Mouse (Mus musculus): ENCODE measurements at regions not wholly inside any gene's neighbourhood (a gene's known extent, or its start where the extent isn't known, plus 50 kb on each side); places are given as distances from the start of the nearest gene placed in this dataset.
A peak's percentile ranks its signal among the peaks of the same experiment; 100 is the strongest.
"Not testable (repeated sequence)": the region's sequence is repeated elsewhere in the genome, so short reads cannot be mapped to it uniquely, and the experiment has no call there.

DNA sequence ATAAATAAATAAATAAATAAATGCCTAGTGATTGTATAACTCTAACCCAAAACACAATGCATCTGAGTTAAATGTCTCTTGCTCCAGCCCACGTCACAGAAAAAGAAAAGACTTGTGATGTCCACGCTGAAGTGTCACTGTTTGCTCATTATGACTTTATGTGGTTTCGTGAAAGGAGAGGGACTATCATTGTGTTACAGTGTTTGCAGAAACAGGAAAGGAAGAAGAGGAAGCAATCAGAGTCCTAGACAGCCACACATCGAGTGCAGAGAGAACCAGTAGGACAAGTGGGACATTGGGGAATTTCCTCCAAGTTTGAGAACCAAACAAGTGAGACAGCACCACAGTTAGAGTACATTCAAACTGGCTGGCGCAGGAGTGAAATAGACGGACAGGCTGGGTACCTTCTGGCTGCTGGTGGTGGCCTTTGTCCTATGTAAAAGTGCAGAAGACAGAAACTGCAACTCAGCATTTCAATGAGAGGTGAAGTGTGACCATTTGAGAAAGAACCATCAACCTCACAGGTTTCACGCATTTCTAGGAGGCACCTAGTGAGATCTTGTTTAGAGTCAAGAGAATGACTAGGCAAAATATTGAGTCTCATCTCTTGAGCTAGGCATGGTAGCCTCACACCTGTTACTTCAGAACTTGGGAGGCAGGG is 59.6 kb downstream of the Fasl start:
- no peak for DNase-seq

GRCm38 (mm10) chr1:161727357-161727756 is 60.9 kb downstream of the Fasl start:
- not testable (repeated sequence) for DNase-seq

DNA sequence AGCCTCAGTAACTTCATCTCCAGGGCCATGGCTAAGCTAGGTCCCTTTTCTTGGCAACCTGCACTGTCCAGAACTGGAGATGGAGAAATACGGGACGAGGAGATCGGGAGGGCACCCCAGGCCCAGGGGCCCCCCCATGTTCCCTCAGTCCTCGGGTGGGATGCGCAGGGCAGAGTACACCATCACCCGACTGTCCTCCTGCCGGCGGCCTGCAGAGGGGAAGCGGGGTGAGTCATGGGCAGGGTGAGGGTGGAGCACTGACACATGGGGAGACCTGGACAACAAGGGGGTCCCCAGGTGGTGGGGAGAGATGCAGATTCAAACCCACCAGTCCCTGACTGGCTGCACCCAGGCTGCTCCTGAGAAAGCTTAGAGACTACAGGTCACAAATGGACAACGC is 62.2 kb downstream of the Fasl start:
- DNase-seq, result not testable (repeated sequence)

- DNase-seq, result no peak
Measured at GRCm38 (mm10) chr1:161719876-161720275, 68.4 kb downstream of the Fasl start.

- peak; percentile 4 for DNase-seq
Measured at GRCm38 (mm10) chr1:161718254-161718653, 70.0 kb downstream of the Fasl start.

GRCm38 (mm10) chr1:161712918-161713317 is 75.4 kb downstream of the Fasl start:
- DNase-seq, result peak; percentile 12

- no peak for DNase-seq
Measured at GRCm38 (mm10) chr1:161712283-161712682, 76.0 kb downstream of the Fasl start.

DNA sequence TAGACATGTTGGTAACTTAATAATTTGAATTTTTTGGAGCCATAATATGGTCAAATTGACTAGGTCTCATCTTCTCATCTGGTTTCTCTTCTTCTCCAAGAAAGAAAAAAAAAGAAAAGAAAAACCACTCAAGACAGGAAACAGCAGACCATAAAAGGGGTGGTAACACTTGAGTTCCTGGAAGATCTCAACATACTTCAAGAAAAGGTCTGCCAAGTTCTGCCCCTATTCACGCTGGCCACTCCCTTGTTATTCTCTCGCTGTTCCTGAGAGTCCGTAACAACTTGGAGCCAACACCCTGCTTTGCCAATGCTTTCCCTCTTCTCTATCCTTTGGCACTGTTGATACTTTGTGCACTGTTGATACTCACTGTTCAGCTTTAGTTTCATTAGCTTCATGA is 81.2 kb downstream of the Fasl start:
- no peak for DNase-seq

GRCm38 (mm10) chr1:161704961-161705360 is 83.3 kb downstream of the Fasl start:
- no peak for DNase-seq

- DNase-seq, result no peak
Measured at GRCm38 (mm10) chr1:161704527-161704926, 83.8 kb downstream of the Fasl start.

DNA sequence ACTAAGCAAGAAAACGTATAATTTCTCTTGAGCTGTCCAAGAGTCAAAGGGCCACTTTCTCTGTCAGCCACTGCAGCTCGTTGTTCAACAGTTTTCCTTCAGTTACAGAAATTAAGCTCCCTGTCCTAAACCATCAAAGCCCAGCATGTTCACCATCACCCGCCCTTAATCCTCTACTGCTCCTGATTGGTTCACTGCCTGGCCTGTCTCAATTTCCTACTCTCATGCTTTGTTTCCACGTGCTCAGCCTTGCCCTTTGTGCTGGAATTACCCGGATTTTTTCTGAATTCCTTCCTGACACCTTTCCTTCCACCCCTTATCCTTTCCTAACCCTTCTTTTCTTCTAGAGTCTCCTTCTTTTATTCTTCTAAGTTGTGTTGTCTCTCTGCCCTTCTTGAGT is 92.4 kb downstream of the Fasl start:
- no peak for DNase-seq

DNA sequence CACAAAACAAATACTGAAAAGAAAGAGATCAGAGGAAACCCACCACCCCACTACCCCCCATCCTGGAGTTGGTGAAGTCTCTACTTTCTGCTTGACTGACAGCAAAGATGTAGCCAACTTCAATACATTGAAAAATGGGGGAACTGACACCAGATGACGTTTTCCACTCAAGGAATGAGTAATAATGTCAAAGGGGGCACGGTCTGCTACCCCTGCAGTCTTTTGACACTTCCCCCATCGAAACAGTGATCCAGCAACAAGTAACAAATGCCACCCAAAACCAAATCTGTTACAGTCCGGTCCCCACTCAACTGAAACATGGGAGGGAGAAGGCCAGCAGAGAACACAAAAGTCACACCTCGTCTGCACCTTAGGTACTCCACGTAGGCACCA is 94.5 kb downstream of the Fasl start:
- DNase-seq, result no peak

DNA sequence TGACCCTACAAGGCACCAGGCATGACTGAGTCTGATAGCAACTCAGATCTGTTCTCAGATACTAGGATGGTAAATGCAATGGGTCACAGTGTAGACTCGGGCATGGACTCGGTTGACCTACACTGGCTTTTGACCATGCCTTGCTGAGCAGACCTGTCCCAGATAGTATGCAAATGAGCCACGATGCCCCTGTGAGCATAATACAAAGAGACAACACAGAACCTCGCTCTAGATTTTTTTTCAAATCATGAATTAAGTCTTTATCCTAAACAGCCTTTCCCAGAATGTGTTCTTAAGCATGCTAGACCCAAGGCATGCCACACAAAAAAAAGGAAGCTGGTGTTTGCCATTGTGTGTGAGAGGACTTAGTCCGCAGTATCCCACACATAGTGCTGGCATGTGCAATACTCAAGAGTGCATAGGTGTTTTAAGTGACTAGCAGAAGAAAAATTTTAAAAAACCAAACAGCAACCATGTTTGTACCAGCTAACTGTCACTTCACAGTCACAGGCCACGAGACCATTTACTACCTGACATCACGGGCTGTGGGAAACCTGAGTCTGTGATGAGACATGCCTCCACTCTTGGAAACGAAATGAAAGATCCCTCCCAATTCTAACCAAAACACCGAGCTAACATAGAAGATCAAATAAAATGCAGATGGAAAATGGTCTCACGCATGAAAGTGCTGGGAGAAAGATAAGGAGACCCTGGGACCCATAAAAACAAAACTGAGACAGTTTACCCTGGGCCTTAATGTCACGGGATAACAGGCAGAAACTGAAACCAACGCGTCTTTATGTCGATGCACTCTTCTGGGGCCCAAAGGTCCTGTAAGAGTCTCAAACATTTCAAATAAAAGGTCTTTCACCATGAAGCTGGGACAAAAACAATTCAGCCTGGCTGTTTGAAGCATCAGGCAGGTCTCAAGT is 95.2 kb downstream of the Fasl start:
- no peak for DNase-seq

DNA sequence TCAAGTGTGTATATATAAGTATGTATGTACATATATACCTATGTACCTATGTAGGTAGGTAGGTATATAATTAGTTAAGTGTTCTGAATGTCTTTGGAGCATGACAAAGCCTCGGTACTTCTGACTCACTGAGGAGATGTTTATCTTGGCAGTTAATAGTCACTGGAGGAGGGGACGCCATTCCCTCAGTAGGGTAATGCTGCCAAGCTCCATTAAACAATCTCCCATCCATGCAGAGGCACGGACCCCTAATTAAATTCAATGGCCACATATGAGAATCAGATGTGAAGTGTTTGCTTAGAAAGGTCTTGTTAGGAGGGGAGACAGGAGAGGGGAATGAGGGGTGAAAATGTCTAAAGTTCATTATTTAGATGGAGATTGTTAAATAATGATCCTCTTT is 99.3 kb downstream of the Fasl start:
- DNase-seq, result no peak

DNA sequence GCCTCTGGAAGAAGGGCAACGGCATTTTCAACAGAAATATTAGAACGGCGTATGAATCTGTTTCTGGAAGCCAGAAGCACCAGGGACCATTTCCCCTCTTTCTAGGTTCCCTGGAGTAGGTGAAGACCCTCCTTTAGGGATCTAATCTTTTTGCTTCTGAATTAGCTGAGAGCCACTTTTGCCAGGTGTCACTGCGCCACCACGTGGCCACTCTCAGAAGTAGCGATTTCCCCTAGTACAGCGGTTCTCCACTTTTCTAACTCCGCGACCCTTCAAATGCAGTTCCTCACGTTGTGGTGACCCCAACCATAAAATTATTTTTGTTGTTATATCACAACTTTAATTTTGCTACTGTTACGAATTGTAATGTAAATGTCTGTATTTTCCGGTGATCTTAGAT is 100.7 kb downstream of the Fasl start:
- DNase-seq, result peak; percentile 10

- no peak for DNase-seq
Measured at GRCm38 (mm10) chr1:161680558-161680957, 107.7 kb downstream of the Fasl start.

- DNase-seq, result no peak
Measured at GRCm38 (mm10) chr1:161670937-161671336, 117.4 kb downstream of the Fasl start.

- no peak for DNase-seq
Measured at GRCm38 (mm10) chr1:161664321-161664720, 124.0 kb downstream of the Fasl start.

GRCm38 (mm10) chr1:161663351-161663750 is 124.9 kb downstream of the Fasl start:
- no peak for DNase-seq

GRCm38 (mm10) chr1:161662241-161662640 is 126.1 kb downstream of the Fasl start:
- DNase-seq, result no peak

DNA sequence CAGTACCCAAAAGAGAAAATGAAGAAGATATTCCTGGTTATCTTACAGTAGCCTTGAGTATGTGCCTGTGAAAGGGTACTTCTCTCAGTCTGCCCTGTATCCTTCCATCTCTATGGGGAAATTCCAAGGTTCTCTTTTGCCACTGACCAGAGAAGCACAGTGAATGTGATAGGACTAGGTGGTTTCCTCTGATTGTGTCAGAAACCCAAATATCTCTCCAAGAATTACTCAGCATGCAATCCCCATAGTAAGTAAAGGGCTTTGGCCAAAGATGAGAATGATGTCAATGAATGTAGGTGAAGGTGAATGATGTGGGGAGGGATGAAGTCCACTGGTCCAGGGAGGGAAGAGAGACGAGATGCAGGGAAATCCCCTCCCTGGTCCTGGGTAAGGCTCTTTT is 130.8 kb downstream of the Fasl start:
- DNase-seq, result no peak

- no peak for DNase-seq
Measured at GRCm38 (mm10) chr1:161649387-161649786, 138.9 kb downstream of the Fasl start.

DNA sequence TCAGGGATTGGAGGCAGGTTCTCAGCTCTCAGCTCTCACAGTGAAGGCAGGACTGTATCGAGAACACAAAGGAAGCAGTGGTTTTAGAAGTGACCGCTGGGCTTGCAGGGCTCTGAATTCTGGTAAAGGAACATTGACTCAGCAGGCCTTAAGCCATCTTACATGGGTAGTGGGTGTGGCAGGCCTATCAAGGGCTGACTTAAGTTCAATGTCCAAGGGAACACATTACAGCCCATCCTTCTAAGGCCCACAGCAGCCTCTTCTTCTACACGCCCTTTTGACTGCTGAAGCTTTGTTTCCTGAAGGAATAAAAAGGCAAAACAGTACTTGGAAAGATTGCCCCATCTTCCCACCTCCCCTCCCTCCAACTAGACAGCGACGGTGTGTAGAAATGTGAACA is 137.6 kb downstream of the Tnfsf18 start:
- DNase-seq, result no peak

GRCm38 (mm10) chr1:161621291-161621690 is 126.8 kb downstream of the Tnfsf18 start:
- peak; percentile 30 for DNase-seq
